Mouse (Mus musculus): ENCODE data around the gene Gdap1l1. TPM values are rescaled to one million over a fixed set of nuclear protein-coding genes. Genes with fewer than 3 reads are reported as not detected.
"Not testable (repeated sequence)": the region's sequence is repeated elsewhere in the genome, so short reads cannot be mapped to it uniquely, and the experiment has no call there.

Gdap1l1 gene
- total RNA-seq, 2 experiments from 2014 or later: 3.4 to 4.3 TPM

DNA sequence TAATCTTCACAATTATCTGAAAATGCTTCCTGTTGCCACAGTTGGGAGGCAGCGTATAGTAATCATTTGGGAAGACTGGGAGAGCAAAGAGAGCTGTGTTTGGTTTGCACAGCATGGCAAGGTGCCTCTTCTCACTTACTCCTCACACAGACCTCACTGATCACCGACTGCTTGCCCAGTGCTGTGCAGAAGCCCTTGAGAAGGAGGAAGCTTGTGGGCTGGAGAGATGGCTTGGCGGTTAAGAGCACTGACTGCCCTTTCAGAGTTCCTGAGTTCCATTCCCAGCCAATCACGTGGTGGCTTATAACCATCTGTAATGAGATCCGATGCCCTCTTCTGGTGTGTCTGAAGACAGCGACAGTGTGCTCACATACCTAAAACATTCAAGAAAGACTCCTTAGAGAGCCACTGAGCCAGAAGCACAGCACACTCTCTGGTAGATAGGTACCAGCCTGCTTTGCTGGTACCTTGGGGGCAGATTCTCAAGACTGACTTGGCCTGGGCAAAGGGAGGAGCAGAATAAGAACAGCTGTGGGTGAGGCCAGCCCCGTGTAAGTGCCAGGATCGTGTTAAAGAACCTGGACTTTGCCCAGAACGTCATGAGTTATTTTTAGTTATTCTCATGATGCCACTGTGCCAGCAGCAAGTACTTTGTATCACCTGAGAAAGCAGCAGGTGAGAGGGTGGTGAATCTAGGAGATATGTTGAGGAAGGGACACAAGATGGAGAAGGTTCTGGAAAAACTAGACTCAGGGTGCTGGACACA, 15.2 kb upstream of the Gdap1l1 start:
- DNase-seq: no peak

DNA sequence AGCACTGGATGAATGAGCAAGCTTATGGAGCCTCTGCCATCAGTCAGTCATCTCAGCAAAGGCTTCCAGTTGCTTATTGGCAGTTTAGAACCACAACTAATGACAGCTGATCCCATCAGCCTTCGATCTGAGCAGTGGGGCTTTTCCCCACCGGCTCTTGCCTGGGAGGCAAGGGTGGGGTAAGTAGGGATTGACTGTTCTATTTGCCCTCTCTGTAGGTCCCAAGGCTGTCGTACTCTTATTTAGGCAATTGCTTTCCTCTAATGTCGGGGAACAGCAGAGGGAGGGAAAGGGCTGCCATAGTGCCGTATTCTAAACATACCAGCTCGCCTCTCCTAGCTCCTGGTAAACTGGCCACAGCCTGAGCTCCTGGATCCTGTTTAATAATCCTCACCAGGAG, 13.7 kb upstream of the Gdap1l1 start, which contains the start of gene Oser1:
TSS of gene Oser1 (minus strand) at position 101 of the 400 bp plus-strand sequence.
- no peak for DNase-seq

DNA sequence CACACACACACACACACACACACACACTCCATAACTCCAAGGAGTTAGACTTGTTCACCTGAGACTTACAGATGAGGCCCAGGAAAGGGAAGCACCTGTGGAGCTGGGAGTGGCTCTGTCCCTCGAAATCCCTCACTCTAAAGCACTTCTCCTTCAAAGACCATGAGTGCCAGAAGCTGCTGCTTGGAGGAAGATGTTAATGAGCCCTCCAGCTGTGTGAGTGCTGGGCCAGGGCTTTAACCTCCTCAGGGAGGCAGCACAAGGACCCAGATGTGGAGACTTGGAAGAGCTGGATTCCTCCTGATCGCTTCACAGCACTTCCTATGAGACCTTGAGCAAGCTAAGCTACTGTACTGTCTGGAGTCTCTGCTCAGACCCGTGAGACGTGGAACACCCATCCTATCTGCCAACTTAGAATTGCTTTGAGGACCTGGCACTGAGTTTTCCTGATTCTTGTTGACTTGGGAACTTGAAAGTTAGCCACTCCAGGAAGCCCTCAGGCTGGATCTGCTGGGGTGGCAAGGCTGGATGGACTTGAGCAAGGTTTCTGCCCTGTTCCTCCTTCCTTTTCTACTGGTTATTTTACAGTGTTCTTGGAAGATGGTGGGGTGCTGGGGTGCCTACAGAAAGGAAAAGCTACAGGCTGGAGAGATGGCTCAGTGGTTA, 9.8 kb upstream of the Gdap1l1 start:
- DNase-seq: no peak

DNA sequence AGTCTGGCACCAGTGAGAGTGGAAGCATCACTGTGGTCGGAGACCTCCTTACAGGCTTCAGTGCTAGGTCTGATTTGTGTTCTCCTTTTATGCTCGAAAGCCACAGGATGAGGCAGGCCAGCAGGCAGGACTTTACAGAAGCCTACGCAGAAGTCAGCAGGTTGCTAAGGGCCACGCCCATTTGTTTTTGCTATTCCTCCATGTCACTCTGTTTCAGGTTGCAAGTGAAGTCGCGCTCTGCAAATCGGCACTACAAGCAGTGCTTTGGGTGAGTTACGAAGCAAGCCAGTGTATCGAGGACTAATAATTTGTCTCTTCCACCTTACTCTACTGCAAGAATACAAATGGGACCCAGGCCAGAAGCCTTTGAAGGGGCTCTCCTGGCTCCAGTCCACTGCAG, 7.0 kb upstream of the Gdap1l1 start:
- DNase-seq: no peak

DNA sequence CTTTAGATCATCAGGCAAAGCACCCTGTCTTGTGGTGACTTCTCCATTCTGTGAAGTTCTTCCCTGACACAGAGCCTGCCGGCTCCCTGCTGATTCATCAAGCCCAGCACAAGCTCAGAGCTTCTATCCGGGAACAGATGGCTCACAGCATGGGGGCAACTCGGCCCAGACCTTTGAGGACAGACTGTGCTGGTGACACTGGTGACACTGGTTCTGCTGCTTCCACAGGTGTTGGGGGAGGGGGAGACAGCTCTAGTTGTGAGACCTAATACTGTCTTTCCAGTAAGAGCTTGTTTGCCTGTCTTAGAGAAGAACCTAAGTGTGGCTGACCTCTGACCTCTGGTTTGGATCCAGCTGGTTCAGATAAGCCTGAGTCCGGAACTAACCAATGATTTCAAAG, 4.3 kb upstream of the Gdap1l1 start:
- no peak for DNase-seq

DNA sequence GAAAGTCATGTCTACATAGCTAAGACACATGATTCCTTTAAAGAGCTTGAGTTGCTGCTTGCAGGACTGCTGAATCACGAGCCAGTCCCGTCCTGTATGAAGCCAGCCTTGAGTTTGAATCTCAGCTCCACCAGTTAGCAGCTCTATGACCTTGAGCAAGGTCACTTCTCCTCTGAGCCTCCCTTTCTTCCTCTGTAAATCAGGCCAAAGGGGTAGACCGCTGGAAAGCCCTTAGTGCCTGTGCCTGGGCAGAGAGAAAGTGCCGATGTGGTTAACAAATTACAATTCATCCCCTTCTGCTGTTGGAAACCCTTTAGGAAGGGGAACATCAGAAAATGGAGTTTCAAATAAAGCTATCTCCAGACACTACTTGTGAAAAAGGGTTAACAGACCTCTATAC, 476 bp upstream of the Gdap1l1 start:
- no peak for DNase-seq

DNA sequence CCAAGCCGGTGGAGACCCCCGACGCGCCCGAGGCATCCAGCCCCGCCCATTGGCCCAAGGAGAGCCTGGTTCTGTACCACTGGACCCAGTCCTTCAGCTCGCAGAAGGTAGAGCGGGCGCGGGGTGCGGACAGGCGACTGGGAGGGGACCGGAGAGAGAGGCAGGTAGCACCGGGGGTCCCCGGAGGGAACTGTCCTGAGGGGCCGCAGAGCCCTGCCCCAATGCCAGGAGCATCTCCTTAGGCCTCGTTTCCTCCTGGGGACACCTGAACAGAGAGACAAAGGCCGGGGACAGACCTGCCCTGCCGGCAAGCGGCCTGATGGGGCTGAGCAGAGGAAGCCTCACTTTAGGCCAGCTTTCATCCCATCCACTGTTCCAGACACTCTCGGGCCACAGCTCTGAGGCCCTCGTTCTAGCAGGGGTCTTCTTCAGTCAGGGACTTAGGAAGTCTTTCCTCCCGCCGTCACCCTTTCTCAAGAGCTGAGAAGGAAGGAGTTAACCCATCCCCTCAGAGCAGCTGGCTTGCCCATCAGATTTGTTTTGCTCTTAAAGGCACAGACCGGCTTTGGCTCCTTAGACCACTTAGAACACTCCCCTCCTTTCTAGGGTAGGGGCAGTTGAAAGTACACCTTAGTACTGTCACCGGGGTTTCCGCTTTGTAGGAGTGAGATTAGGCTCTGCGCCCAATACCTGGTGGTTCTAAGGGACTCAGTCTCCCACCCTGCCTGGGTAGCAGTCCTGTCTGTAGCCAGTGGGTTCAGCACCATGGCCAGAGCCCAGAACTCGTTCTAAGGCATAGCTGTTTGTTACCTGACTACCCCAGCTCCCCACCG, 559 bp downstream of the Gdap1l1 start:
- DNase-seq: peak; percentile 79

DNA sequence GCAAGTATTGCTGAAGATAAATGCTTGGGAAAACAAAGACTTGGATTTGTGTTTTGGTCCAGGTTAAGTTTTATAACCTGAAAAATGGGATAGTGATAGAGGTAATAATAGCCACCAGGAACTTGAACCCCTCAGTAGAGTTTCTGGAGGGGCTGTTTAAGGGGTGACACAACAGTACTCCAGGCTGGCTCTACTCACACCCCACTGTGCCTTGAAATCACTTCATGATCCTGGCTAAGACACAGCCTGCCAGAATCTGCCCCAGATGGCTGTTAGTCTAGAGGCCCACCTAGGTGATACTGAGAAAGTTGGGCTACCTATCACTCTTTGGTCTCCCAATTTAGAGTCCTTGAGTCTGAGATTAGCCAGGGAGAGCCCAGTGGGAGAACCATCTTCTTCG, 1.2 kb downstream of the Gdap1l1 start:
- no peak for DNase-seq

DNA sequence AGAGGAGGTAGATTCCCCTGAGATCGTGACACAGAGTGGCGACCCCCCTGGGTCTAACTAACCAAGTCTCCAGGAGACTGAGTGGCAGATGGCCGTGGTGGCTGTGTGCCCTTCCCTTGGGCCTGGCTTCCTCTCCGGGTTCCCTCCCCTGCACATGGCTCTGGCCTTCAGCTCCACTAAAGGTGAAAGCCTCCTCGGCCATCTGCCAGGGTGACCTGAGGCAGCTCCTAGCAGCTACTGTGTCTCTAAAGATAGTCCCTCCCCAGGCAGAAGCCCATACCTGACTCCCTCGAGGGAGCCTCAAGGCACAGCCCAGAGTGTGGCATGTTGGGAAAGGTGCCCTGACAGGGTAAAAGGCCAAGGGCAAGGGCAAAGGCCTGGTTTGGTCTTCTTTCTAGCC, 5.3 kb downstream of the Gdap1l1 start:
- no peak for DNase-seq

DNA sequence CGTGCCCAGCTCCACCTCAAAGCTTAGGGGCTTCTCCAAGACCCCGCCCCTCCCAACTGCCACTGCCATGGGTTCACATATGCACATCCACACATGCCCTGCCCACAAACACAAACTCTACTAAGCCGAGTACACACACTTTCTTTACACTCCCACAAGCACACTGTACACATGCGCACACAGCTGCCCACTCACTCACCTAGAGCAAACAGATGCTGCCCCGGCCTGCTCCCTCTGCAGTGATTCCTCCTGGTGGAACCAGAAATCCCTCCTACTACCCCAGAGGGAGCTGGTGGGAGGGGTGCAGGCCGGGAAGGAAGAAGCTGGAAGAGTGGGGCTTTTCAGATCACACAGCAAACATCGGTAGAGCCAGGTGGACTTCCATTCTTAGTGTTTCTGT, 5.7 kb downstream of the Gdap1l1 start:
- no peak for DNase-seq

DNA sequence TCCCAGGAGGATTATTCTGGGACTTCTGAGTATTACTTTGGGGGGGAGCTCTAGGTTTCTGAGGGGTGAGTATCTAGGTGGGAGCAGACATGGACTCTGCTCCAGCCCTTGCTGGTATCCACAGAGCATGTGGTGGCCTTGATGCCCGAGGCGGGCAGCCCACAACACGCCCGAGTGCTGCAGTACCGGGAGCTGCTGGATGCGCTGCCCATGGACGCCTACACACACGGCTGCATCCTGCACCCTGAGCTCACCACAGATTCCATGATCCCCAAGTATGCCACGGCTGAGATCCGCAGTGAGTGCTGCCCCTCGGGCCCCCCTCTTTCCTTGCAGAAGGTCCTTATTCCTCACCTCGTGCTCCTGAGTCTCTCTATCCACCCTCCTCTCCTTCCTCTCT, 9.1 kb downstream of the Gdap1l1 start:
- no peak for DNase-seq

DNA sequence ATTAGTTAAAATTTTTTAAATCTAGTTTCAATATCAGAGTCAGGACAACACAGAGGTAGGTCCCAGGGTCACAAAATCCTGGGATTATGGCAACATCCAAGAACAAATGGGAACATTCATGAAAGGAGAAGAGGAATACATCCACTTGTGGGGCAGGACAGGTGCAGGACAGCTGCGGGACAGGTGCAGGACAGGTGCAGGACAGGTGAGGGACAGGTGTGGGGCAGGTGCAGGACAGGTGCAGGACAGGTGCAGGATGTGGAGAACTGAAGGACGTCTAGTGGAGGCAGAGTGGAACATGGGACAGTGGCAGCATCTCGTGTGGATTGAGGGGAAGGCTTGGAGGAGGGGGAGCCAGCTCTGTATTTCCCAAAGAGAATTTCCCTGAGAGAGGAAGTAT, 11.0 kb downstream of the Gdap1l1 start:
- no peak for DNase-seq

DNA sequence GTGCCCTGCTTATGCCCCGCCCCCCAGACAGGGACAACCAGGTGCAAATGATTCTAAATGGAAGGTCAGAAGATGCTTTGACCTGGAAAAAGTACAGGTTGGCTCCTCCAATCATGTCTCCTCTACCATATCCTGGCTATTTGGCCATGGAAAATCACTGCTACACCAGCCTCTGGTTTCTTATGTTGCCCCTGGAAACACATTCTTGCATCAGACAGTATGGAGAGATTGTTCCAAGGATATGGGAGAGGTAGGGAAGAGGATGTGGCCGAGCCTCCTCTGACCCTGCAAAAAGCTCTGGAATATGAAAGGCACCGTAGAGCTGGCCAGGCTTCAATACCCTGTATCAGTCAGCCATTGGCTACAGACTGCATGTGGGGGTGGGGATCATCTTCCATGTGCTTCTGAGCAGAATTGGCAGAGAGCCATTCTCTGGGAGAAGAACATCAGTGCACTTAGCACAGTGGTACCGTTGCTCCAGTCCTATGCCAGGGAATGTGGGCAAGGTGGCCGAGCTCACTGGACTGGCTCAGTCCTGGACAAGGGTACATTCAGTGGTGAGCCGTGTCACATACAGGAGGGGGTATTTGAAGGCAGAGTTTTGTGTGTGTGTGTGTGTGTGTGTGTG, 12.5 kb downstream of the Gdap1l1 start:
- DNase-seq: no peak

DNA sequence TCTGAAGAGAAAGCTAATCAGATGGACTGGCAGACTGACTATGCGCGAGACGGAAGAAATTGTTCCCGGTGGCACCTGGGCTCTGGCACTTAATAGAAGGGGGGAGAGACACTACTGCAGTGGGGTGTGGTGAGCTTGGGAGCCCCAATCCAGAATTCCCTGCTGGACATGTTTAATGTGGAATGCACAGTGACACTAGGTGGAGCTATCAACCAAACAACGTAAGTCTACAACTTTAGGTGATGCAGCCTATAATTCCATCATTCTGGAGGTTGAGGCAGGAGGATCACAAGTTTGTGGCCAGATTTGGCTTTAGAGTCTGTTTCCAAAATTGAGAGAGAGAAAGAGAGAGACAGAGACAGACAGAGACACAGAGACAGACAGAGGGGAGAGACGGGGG, 14.5 kb downstream of the Gdap1l1 start:
- no peak for DNase-seq

DNA sequence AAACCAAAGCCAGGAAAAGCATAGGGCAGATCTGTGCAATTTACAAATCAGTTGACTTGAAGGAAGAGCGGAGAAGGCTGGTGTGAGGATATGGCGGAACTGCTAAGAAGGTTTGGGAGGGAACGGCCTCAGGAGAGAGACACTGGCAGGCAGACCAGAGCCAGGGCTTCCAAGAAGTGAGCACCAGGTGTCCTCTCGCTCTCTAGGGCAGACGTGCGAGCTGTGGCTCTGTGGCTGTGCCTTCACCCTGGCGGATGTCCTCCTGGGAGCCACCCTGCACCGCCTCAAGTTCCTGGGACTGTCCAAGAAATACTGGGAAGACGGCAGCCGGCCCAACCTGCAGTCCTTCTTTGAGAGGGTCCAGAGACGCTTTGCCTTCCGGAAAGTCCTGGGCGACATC, 15.1 kb downstream of the Gdap1l1 start:
- DNase-seq: no peak

DNA sequence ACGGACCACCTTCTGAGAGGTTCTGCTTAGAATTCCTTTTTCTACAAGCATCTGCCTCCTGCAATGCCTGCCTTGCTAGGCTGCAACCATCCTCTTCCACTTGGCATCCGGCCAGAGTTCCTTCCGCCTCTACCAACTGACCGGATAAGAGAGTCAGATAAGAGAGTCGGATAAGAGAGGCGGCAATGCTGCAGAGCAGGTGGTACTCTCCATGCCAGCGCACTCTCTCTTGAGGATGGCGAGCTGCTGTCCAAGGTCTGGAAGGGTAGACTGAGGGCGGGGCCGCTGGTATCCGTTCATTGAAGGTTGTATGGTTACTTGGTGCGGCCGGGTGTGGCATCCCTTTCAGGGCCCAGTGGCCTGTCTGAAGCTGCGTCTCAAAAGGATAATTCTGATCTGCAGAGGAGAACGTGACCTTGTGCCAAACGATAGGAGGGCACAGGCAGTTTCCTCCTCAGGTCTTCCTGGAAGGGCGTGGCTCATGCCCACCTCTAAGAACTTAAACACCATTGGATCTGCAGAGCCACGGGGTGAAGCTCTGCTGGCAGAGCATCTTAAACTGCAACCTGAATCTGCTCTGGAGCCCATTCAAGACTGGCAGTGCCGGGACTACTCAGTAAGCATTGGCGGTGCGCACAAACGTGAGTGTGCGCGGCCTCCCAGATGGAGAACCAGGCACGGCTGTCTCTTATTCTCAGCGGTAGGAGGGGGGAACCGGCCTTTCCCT, 20.4 kb downstream of the Gdap1l1 start:
- no peak for DNase-seq

DNA sequence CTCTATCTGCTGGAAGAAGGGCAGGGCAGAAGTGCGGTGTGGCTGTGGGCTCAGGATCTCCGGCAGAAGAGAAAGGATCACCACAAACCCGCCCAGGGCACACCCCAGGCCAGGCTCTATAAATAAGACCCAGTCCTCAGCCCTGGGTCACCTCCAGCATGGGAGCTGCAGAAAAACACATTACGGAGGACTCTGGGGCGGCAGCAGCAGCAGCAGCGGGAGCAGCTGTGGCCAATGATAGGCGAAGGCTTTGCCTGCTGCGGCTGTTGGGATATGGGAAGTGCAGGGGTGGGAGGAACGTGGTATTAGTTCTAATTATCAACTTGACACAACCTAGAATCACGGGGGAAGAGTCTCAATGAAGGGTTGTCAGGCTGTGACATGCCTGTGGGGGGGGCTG, 21.1 kb downstream of the Gdap1l1 start:
- DNase-seq: no peak

DNA sequence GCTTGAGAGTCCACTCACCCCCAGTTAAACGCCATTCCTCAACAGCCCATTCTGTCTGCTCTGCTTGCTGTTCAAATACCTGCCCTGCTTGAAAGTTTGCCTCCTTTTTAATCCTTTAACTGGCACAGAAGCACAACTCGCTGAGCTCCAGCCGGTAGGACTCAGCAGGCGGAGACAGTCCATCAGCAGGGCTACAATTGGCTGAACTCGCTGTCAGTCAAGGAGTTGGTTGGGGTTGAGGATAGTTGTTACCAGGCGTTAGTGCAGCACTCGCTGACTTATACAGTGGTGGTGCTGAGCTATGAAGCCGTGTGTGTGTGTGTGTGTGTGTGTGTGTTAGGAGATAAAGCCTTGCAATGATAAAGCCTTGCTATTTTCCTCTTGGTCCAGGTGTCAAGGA, 22.3 kb downstream of the Gdap1l1 start:
- no peak for DNase-seq

DNA sequence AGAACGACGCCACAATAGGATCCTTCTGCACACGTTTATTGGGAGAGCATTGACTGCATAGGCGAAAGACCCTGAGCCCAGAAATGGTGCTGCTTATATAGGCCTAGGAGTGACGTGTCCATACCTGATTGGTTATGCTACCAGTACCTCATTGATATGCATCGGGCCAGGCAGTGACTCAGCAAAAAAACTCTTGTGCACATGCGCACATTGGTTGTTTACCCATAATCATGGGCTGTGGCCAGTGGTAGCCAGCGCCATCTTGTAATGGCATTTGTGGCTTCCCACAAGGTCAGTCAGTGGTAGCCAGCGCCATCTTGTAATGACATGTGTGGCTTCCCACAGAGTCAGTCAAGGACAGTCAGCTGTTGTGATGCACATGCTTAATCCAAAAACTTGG, 23.0 kb downstream of the Gdap1l1 start:
- DNase-seq: not testable (repeated sequence)

DNA sequence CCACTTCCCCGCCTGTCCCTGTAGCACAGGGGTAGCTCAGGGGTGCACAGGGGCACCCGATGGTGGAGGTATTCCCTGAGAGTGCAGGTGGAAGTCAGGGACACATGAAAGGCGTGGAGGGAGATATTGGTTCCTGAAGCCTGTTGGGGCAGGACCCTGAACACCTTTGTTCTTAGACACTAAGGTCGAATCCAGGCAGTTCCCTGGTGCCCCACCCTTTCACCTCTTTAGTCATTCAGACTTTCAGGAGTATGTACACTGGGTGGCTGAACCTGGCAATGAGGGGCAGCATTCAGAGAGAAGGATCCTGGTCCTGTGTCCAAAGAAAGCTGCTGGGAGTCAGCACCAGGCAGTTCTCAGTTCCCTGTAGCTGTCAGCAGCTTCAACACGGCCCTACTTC, 24.1 kb downstream of the Gdap1l1 start:
- DNase-seq: no peak

DNA sequence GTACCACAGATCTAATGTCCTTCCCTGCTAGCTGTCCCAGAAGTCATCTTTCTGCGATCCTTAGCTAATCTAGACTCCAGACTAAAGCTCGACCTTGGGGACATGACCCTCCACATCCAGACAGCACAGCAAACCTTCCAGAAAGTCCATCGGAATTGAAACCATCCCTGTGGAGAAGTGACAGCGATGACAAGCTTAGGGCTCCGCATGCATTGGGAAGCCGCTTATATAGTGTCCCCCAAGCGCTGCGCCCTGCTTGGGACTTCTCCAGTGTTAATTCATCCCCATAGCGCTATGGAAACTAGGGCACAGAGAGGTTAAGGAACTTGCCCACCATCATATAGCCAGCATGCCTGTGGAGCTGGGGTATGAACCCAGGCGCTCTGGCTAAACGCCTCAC, 24.5 kb downstream of the Gdap1l1 start:
- DNase-seq: no peak

DNA sequence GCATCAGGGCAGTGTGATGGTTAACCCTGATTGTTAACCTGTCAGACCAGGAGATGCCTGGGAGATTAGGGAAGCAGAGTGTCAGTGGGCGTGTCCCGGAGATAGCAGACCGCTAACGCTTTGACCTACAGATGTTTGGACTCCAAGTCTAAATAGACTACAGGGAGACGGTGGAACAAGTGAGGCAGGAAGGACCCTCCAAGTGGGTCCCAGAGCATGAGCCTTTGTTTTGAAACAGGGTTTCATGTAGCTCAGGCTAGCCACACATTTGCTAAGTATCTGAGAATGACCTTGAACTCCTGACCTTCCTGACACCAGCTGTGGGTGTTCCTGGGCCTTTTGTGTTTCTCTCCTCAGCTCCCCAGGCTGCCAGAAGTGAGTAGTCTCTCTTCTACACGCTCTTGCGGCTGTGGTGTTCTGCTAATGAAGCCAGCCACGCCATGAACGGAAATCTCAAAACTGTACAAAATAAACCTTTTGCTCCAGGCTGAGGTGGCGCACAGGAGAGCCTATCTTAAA, 25.0 kb downstream of the Gdap1l1 start:
- DNase-seq: no peak

Data from adrenal gland, postnatal 10 days (tissue).